8 mouse cellular contexts compared by ENCODE assay signal in genomic region chr5:12383960-12384285, GRCm38 (mm10). TPM values are rescaled to one million over a fixed set of nuclear protein-coding genes. Genes with fewer than 3 reads are reported as not detected.
DNase-seq lines count a peak whose midpoint lies in the region; ATAC-seq lines count a peak whose summit lies in the region.

No protein-coding gene starts in this region.

- H3K36me3 ChIP-seq in kidney, embryonic 16.5 days (ENCODE audit: insufficient read depth, low read length) = no peaks in the 10 kb centered on the region
- H3K36me3 ChIP-seq in embryonic facial prominence, embryonic 14.5 days (ENCODE audit: control insufficient read depth, insufficient read depth, low read length) = no peaks in the 10 kb centered on the region
- no peaks in the 10 kb centered on the region for H3K36me3 ChIP-seq in hindbrain, embryonic 16.5 days (ENCODE audit: control insufficient read depth, insufficient read depth, low read length)
- H3K36me3 ChIP-seq in midbrain, embryonic 16.5 days (ENCODE audit: control insufficient read depth, insufficient read depth, low read length) = no peaks in the 10 kb centered on the region

- H3K27ac ChIP-seq in kidney, embryonic 16.5 days (ENCODE audit: low read length) = peak overlapping the region; percentile 66; the same call in 1 of the 2 replicates
- no peak overlapping the region; the same call in 1 of the 2 replicates for H3K27ac ChIP-seq in embryonic facial prominence, embryonic 14.5 days (replicated peaks; ENCODE audit: low read depth, low read length)
- no peak overlapping the region for H3K27ac ChIP-seq in hindbrain, embryonic 16.5 days (ENCODE audit: low read depth, low read length)
- no peak overlapping the region for H3K27ac ChIP-seq in midbrain, embryonic 16.5 days (ENCODE audit: low read length)

- H3K4me1 ChIP-seq in kidney, embryonic 16.5 days (ENCODE audit: insufficient read depth, low read length) = peaks cover 9% of the 10 kb centered on the region; the same call in 1 of the 2 replicates
- peaks cover 3% of the 10 kb centered on the region; the same call in 1 of the 2 replicates for H3K4me1 ChIP-seq in embryonic facial prominence, embryonic 14.5 days (ENCODE audit: control insufficient read depth, insufficient read depth, low read length)
- H3K4me1 ChIP-seq in hindbrain, embryonic 16.5 days (ENCODE audit: control insufficient read depth, insufficient read depth, low read depth, low read length) = peaks cover 6% of the 10 kb centered on the region
- H3K4me1 ChIP-seq in midbrain, embryonic 16.5 days (ENCODE audit: control insufficient read depth, insufficient read depth, low read length) = peaks cover 5% of the 10 kb centered on the region; the same call in 1 of the 2 replicates

- DNase-seq in kidney, postnatal 14 days = no peak
- DNase-seq in embryonic facial prominence, embryonic 14.5 days (ENCODE audit: low spot score) = peak; percentile 23
- DNase-seq in urinary bladder, adult 2 months (ENCODE audit: low spot score) = no peak
- no peak for DNase-seq in ovary, postnatal 36 days (ENCODE audit: low spot score)
- no peak for DNase-seq in urinary bladder, adult 18-20 months (ENCODE audit: low spot score in 2 of 2)

- H3K27me3 ChIP-seq in kidney, embryonic 16.5 days (ENCODE audit: insufficient read depth, low read length) = no peaks in the 10 kb centered on the region
- H3K27me3 ChIP-seq in embryonic facial prominence, embryonic 14.5 days (replicated peaks; ENCODE audit: control insufficient read depth, insufficient read depth, low read length) = peaks cover 4% of the 10 kb centered on the region; the same call in 1 of the 2 replicates
- H3K27me3 ChIP-seq in hindbrain, embryonic 16.5 days (replicated peaks; ENCODE audit: control insufficient read depth, insufficient read depth, low read length) = peaks cover 2% of the 10 kb centered on the region
- H3K27me3 ChIP-seq in midbrain, embryonic 16.5 days (ENCODE audit: control insufficient read depth, insufficient read depth, low read depth, low read length) = peaks cover 8% of the 10 kb centered on the region

- H3K4me3 ChIP-seq in kidney, embryonic 16.5 days (ENCODE audit: low read length) = peak overlapping the region; percentile 80
- H3K4me3 ChIP-seq in embryonic facial prominence, embryonic 14.5 days (ENCODE audit: low read depth, low read length) = peak overlapping the region; percentile 60
- H3K4me3 ChIP-seq in hindbrain, embryonic 16.5 days (ENCODE audit: low read length) = peak overlapping the region; percentile 62
- H3K4me3 ChIP-seq in midbrain, embryonic 16.5 days (ENCODE audit: low read depth, low read length) = peak overlapping the region; percentile 57

- no peaks in the 10 kb centered on the region for H3K9me3 ChIP-seq in kidney, embryonic 16.5 days (ENCODE audit: low read length)
- H3K9me3 ChIP-seq in embryonic facial prominence, embryonic 14.5 days (ENCODE audit: control insufficient read depth, low read length) = no peaks in the 10 kb centered on the region
- no peaks in the 10 kb centered on the region for H3K9me3 ChIP-seq in hindbrain, embryonic 16.5 days (ENCODE audit: control insufficient read depth, low read length)
- H3K9me3 ChIP-seq in midbrain, embryonic 16.5 days (replicated peaks; ENCODE audit: control insufficient read depth, low read length, poor library complexity, severe bottlenecking) = no peaks in the 10 kb centered on the region

- H3K4me2 ChIP-seq in kidney, embryonic 16.5 days (replicated peaks; ENCODE audit: low read depth, low read length) = peak overlapping the region; percentile 91
- peak overlapping the region; percentile 90 for H3K4me2 ChIP-seq in embryonic facial prominence, embryonic 14.5 days (ENCODE audit: low read depth, low read length)
- peak overlapping the region; percentile 99 for H3K4me2 ChIP-seq in hindbrain, embryonic 16.5 days (ENCODE audit: low read length)
- H3K4me2 ChIP-seq in midbrain, embryonic 16.5 days (ENCODE audit: low read length) = peak overlapping the region; percentile 76

- H3K9ac ChIP-seq in kidney, embryonic 16.5 days (replicated peaks; ENCODE audit: low read length) = peak overlapping the region; percentile 79
- peak overlapping the region; percentile 71 for H3K9ac ChIP-seq in embryonic facial prominence, embryonic 14.5 days (ENCODE audit: low read depth, low read length)
- H3K9ac ChIP-seq in hindbrain, embryonic 16.5 days (ENCODE audit: low read depth, low read length) = peak overlapping the region; percentile 68
- H3K9ac ChIP-seq in midbrain, embryonic 16.5 days (ENCODE audit: low read depth, low read length) = peak overlapping the region; percentile 42

- ATAC-seq in kidney, embryonic 16.5 days (ENCODE audit: low FRiP score, low TSS enrichment) = no peak
- ATAC-seq in embryonic facial prominence, embryonic 14.5 days (ENCODE audit: low read depth) = no peak
- ATAC-seq in hindbrain, embryonic 16.5 days = no peak; the same call in 1 of the 2 replicates
- ATAC-seq in midbrain, embryonic 16.5 days = no peak

- under 1% methylated on average over 10 of the region's 10 CpGs for WGBS in kidney, embryonic 16.5 days
- WGBS in embryonic facial prominence, embryonic 14.5 days = under 1% methylated on average over 10 of the region's 10 CpGs
- under 1% methylated on average over 10 of the region's 10 CpGs for WGBS in hindbrain, embryonic 16.5 days
- WGBS in midbrain, embryonic 16.5 days = 3% methylated on average over 10 of the region's 10 CpGs

RNA-seq across cellular contexts. Expression of gene Sema3d, which starts 0.7 kb away (rescaled TPM):
- 16.1 and 16.6 TPM in 2 replicates for polyA plus RNA-seq in kidney, embryonic 16.5 days (2015; fragmentation: Nextera tagmentation; extraction: Ambion mirVana)
- 27.0 and 27.7 TPM in 2 replicates for polyA plus RNA-seq in embryonic facial prominence, embryonic 14.5 days (2014; fragmentation: Nextera tagmentation; extraction: Ambion mirVana)
- 1.8 and 2.0 TPM in 2 replicates for polyA plus RNA-seq in hindbrain, embryonic 16.5 days (2015; fragmentation: Nextera tagmentation; extraction: Ambion mirVana)
- polyA plus RNA-seq in midbrain, embryonic 16.5 days (2015; fragmentation: Nextera tagmentation; extraction: Ambion mirVana) = 1.2 and 2.2 TPM in 2 replicates
- polyA plus RNA-seq in urinary bladder, adult 2 months (2012; rRNA removed) = 7.7 and 8.7 TPM in 2 replicates
